Mouse (Mus musculus) adrenal gland, adult 10 weeks (tissue): ENCODE results near the gene Spag6l. TPM values are rescaled to one million over a fixed set of nuclear protein-coding genes. Genes with fewer than 3 reads are reported as not detected.

Experiments used
- polyA plus RNA-seq: library from polyadenylated mRNA; stranded (reverse); fragments of 350-450 nt; fragmentation: Illumina TruSeq; extraction: RNeasy Lipid Tissue Mini Kit (QIAGEN cat#74804); gene quantifications from one replicate; pipeline ENCODE4 v1.2.3, GENCODE M21; 2014; ENCODE audit warnings: low read depth, low replicate concordance

Spag6l gene
- polyA plus RNA-seq, result not detected

GRCm38 (mm10) chr16:16828757-16829615 lies at the start of gene Spag6l:
TSS of gene Spag6l (minus strand) at chr16:16829456.

DNA sequence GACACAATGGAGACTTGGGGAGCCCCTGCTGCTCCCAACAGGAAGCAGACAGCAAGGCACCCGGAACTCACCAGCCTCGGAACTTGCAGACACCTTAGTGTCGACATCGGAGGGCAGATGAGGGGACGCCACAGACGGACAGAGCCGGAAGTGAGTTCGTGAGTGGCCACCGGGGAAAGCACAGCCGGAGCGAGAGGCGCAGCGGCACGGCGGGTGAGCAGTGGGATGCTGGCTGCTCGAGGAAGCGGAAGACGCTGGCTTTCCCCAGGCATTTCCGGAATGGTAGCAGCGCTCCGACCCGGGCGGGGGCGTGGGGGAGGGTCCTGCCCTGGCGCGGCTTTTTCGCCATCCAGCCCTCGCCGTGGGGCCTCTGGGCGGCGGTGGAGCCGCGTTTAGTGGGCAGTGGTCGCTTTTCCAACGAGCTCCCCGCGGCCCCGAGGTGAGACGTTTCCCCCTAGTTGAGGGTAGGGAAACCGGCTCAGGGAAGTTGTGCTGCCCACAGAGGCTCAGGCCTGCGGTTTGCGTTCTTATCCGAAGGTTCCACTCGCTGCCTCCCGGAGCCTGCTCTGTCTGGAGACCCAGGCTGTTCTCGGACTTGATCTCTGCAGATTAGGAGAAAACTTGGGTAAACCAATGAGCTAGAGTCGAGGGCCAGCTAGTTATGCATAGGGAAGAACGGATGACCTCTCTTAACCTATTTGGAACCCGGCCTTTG lies 41.5 kb upstream of the Spag6l start, which contains the start of the genes Top3b and Vpreb1:
Top3b (plus strand) TSS at position 120 of the 715 bp plus-strand sequence.
Vpreb1 (minus strand) TSS at position 227 of the 715 bp plus-strand sequence.

GRCm38 (mm10) chr16:16863978-16864377 lies 34.7 kb upstream of the Spag6l start, which contains the start of gene Igll1:
TSS of gene Igll1 (minus strand) at chr16:16863985.

Other genes starting within 250 kb of the Spag6l start
- gene Fgd4, start 228.9 kb downstream of the Spag6l start, polyA plus RNA-seq, result 30.9 TPM
- not detected for gene Olfr19, start 153.1 kb downstream of the Spag6l start, polyA plus RNA-seq
- not detected for gene Igll1, start 34.5 kb upstream of the Spag6l start, polyA plus RNA-seq
- gene Top3b, start 41.3 kb upstream of the Spag6l start, polyA plus RNA-seq, result 9.2 TPM
- gene Vpreb1, start 41.4 kb upstream of the Spag6l start, polyA plus RNA-seq, result not detected
- 17.2 TPM for gene Ppm1f, start 67.0 kb upstream of the Spag6l start, polyA plus RNA-seq
- gene Mapk1, start 153.9 kb upstream of the Spag6l start, polyA plus RNA-seq, result 394 TPM
- 4.1 TPM for gene Ypel1, start 240.2 kb upstream of the Spag6l start, polyA plus RNA-seq